Mouse (Mus musculus): Measurements from ENCODE around the gene Vmn1r210. TPM values are rescaled to one million over a fixed set of nuclear protein-coding genes. Genes with fewer than 3 reads are reported as not detected.
"Not testable (repeated sequence)": the region's sequence is repeated elsewhere in the genome, so short reads cannot be mapped to it uniquely, and the experiment has no call there.

Vmn1r210 gene
- not detected in 2 replicates for total RNA-seq (2017)

- ATAC-seq (replicated peaks; ENCODE audit: low read depth, poor library complexity, severe bottlenecking): no peak
Observed at GRCm38 (mm10) chr13:22831248-22831647, at the start of gene Vmn1r210. Gene Vmn1r210 (minus strand): TSS chr13:22831348.

- no peak for ATAC-seq (replicated peaks; ENCODE audit: low read depth, poor library complexity, severe bottlenecking)
Observed at GRCm38 (mm10) chr13:22879257-22879656, 48.1 kb upstream of the Vmn1r210 start.

- no peak for ATAC-seq (replicated peaks; ENCODE audit: low read depth, poor library complexity, severe bottlenecking)
Observed at GRCm38 (mm10) chr13:22857461-22857860, 26.3 kb upstream of the Vmn1r210 start, which contains the start of gene Vmn1r211. Gene Vmn1r211 (minus strand): TSS chr13:22857561.

- ATAC-seq (replicated peaks; ENCODE audit: low read depth, poor library complexity, severe bottlenecking): no peak
Observed at GRCm38 (mm10) chr13:22854760-22855159, 23.6 kb upstream of the Vmn1r210 start.

- no peak for ATAC-seq (replicated peaks; ENCODE audit: low read depth, poor library complexity, severe bottlenecking)
Observed at GRCm38 (mm10) chr13:22846798-22847197, 15.7 kb upstream of the Vmn1r210 start.

GRCm38 (mm10) chr13:22844304-22844703 is 13.2 kb upstream of the Vmn1r210 start:
- ATAC-seq (replicated peaks; ENCODE audit: low read depth, poor library complexity, severe bottlenecking): not testable (repeated sequence)

- ATAC-seq (replicated peaks; ENCODE audit: low read depth, poor library complexity, severe bottlenecking): not testable (repeated sequence)
Observed at GRCm38 (mm10) chr13:22829395-22829794, 1.8 kb downstream of the Vmn1r210 start.

GRCm38 (mm10) chr13:22821601-22822000 is 9.5 kb downstream of the Vmn1r210 start:
- ATAC-seq (replicated peaks; ENCODE audit: low read depth, poor library complexity, severe bottlenecking): not testable (repeated sequence)

- not testable (repeated sequence) for ATAC-seq (replicated peaks; ENCODE audit: low read depth, poor library complexity, severe bottlenecking)
Observed at GRCm38 (mm10) chr13:22809582-22809981, 21.6 kb downstream of the Vmn1r210 start, which contains the start of gene Vmn1r209. Gene Vmn1r209 (minus strand): TSS chr13:22809682.

- not testable (repeated sequence) for ATAC-seq (replicated peaks; ENCODE audit: low read depth, poor library complexity, severe bottlenecking)
Observed at GRCm38 (mm10) chr13:22788096-22788495, 43.1 kb downstream of the Vmn1r210 start.

GRCm38 (mm10) chr13:22784159-22784558 is 47.0 kb downstream of the Vmn1r210 start:
- ATAC-seq (replicated peaks; ENCODE audit: low read depth, poor library complexity, severe bottlenecking): not testable (repeated sequence)

- ATAC-seq (replicated peaks; ENCODE audit: low read depth, poor library complexity, severe bottlenecking): not testable (repeated sequence)
Observed at GRCm38 (mm10) chr13:22777300-22777699, 53.8 kb downstream of the Vmn1r210 start, which contains the start of gene Vmn1r208. Gene Vmn1r208 (minus strand): TSS chr13:22777400.

Other genes with a start within 250 kb of the Vmn1r210 start
- not detected in 2 replicates for gene Vmn1r205, start 238.3 kb downstream of the Vmn1r210 start, total RNA-seq (2017)
- gene Vmn1r206, start 207.1 kb downstream of the Vmn1r210 start, total RNA-seq (2017): not detected in 2 replicates
- not detected in 2 replicates for gene Vmn1r207-ps, start 101.7 kb downstream of the Vmn1r210 start, total RNA-seq (2017)
- not detected in 2 replicates for gene Vmn1r208, start 53.9 kb downstream of the Vmn1r210 start, total RNA-seq (2017)
- gene Vmn1r209, start 21.7 kb downstream of the Vmn1r210 start, total RNA-seq (2017): not detected in 2 replicates
- not detected in 2 replicates for gene Vmn1r211, start 26.2 kb upstream of the Vmn1r210 start, total RNA-seq (2017)
- gene Vmn1r212, start 52.9 kb upstream of the Vmn1r210 start, total RNA-seq (2017): not detected in 2 replicates
- not detected in 2 replicates for gene Vmn1r213, start 176.3 kb upstream of the Vmn1r210 start, total RNA-seq (2017)
- not detected in 2 replicates for gene Vmn1r214, start 199.1 kb upstream of the Vmn1r210 start, total RNA-seq (2017)
- gene Vmn1r215, start 236.7 kb upstream of the Vmn1r210 start, total RNA-seq (2017): not detected in 2 replicates

Data from common myeloid progenitor, adult 5-6 weeks (primary cell).